Mouse (Mus musculus) A20 (cell line): ENCODE measurements around the gene Chd2.
"Not testable (repeated sequence)": the region's sequence is repeated elsewhere in the genome, so short reads cannot be mapped to it uniquely, and the experiment has no call there.

ENCODE experiments used
- DNase-seq: peaks from one replicate; pipeline ENCODE4 v3.0.0-alpha.2; 2011; ENCODE audit warnings: low read depth, low spot score

The Chd2 gene

GRCm38 (mm10) chr7:73521277-73522193, 20.1 kb downstream of the Chd2 start:
- DNase-seq = no peak

- DNase-seq = no peak
Observed at GRCm38 (mm10) chr7:73520231-73520630, 21.4 kb downstream of the Chd2 start.

DNA sequence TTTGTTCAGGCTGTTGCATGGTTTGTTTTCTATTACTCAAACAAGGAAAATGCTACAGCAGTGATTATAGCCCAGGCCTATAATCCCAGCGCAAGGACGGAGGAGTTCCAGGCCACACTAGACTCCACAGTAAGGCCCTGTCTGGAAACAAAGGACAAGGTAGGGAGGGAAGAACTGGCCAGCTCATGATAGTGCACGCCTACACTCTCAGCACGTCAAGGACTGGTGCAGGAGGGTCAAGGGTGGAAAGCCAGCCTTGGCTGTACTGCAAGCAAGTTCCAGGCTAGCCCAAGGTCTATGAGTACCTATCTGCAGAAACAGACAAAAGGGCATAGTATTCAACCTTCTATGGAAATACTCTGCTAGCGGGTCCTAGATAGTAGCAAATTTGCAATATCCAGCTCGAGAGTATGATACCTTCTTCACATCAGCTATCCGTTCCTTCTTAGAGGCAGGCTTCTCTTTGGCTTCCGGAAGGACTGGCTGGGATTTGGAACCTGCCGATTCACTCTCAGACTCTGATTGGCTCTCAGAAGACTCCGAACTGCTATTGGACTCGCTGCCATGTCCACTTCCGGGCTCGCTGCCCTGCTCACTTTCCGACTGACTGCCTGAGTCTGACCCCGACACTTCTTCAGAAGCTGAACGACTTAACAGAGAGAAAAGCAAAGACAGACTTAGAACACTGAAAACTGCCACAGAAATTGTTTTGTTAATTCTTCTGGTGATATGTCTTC, 22.4 kb downstream of the Chd2 start:
- DNase-seq = no peak

GRCm38 (mm10) chr7:73518373-73518980, 23.2 kb downstream of the Chd2 start:
- not testable (repeated sequence) for DNase-seq

DNA sequence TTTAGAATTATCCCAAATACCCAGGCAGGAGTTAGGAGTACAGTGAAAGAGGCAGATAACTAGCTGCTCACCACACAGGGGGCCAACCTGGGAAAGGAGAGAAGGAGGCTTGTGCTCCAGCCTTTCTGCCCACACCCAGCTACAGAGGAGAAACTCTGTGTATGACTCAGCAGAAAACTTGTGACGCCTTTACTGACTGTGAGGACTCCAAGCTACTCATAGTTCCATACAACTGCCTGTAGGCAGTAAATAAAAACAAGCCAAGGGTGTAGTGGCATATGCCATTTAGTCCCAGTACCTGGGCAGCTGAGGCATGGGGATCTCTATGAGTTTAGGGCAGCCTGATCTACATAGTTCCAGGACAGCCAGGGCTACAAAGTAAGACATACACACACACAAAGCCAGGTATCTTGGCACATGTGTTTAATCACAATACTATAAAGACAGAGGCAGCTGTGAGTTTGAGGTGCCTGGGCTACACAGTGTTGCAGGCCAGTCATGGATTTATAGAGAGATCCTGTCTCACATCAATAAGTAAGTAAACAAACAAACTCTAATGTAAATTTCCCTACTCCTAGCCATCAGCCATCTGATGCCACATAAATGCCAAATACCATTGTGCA, 24.1 kb downstream of the Chd2 start:
- peak; percentile 51 for DNase-seq

- DNase-seq = no peak
Observed at GRCm38 (mm10) chr7:73516820-73517219, 24.8 kb downstream of the Chd2 start.

GRCm38 (mm10) chr7:73514560-73514959, 27.1 kb downstream of the Chd2 start:
- no peak for DNase-seq

DNA sequence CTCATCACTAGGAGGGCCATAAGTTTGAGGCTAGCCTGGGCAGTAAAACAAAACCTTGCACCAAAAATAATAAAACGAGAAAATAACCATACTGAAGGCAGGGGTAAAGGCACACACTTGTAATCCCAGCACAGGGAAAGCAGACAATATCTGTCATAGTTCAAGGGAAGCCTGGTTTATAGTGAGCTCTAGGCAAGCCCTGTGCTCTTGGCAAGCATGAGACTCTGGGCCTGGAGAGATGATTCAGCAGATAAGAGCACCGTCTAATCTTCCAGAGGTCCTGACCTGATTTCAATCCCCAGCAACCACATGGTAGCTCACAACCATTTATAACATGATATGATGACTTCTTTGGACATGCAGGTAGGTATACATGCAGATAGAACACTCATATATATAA, 29.2 kb downstream of the Chd2 start:
- DNase-seq = no peak

GRCm38 (mm10) chr7:73508688-73509087, 32.9 kb downstream of the Chd2 start:
- DNase-seq = no peak

DNA sequence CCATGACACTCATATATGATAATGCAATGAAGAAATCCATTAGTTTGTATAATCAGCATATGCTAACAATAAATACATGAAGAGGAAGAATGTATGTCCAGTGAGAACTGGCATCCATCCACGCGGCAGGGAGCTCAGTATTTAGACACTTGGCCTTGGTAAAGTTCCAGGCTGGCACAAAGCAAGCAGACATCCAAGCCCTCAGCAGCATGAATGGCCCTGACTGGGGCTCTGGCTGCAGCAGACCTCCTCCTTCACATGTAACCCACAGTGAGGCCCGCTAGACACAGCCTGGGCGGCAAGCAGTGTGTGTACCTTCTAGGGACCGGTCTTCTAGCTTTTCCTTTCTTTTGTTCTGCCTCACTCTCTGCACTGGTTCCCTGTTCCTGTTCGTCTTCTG, 34.1 kb downstream of the Chd2 start:
- no peak for DNase-seq

GRCm38 (mm10) chr7:73506852-73507251, 34.8 kb downstream of the Chd2 start:
- no peak for DNase-seq

- DNase-seq = no peak
Observed at GRCm38 (mm10) chr7:73505266-73505665, 36.4 kb downstream of the Chd2 start.

DNA sequence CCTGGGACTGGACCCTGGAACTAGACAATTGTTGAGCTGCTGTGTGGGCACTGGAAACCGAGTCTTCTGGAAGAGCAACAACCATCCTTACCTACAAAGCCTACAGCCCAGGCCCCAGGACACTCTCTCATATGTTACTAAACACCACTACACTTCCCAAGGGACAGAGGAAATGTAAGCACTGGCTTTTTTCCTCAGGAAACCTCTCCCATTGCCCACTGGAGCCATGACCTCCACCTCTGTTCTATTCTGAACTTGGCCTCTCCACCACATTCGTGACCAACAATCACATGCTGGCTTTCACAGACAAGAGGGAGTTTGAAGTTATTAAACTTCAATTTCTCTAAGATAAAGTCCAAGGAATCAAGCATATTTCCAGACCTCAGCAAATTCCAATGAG, 43.4 kb downstream of the Chd2 start:
- DNase-seq = no peak

DNA sequence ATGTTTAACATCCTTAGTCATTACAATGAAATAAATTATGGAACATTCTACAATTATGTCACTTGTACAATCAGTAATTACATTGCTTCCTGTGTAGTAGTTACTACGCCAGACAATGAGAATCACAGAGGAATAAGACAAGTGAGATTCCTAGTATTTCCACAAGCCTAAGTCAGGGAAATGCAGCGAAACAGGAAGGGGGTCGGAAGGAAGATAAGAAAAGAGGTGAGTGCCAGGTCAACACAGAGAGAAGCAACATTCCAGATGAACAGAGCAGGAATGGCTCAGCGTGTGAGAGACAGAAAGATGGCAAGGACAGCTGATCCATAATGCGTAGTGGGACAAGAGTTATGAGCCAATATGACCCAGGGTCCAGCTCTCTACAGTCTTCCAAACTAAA, 52.4 kb downstream of the Chd2 start:
- no peak for DNase-seq

DNA sequence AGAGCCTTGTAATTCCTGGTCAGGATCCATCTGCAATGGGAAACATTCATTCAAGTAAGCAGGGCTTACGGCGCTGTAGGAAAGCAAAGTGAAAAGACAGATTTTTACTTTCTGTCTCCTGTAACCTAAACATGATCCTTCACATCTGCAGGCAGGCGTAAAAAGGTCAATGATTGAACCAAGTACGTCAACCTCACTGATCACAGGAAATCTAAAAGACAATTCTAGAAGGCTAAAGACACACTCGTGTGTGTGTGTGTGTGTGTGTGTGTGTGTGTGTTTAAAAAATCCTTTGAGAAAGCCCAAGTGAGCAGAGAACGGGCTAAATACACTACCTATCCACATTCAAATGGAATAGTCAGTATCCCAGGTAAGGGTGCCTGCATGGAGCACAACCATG, 60.5 kb downstream of the Chd2 start:
- no peak for DNase-seq

GRCm38 (mm10) chr7:73479506-73479905, 62.1 kb downstream of the Chd2 start:
- no peak for DNase-seq

DNA sequence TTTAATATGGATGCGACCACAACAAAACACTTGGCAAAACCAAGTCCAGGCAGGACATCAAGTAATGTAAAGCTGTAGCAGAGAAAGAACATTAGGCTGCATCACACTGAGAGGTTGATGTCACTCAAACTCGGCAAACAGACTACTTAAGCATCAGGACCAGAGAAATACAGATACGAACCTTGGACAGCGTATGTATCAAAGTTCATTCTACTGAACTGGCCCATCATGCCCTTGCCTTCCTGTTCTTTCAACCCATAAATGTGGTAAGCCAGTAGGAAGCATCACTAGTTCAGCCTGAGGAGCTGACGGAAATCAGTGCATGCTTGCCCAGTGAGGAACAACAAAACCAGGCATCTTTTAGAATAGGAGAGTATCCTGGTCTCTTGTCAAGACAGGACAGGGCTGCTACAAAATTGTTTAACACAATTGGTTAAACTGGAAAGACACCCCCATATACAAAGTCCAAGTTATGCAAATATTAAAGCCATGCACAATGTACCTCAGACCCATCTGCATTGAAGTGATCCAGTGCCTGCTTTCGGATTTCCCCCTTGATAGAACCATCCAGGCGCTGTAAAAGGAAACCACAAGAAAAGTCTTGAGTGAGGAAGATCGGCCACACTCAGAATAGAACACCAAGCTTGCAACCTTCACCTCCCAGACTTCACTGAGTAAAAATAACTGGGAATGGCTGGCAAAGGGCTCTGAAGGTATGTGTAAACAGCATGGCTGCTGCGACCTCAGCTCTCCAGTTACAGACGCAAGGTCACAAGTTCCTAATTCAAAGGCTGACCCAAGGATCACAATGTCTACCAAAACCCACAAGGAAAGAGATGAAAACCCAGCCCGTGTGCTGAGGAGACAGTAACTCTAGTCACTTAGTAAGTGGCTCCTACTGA, 63.2 kb downstream of the Chd2 start:
- no peak for DNase-seq

DNA sequence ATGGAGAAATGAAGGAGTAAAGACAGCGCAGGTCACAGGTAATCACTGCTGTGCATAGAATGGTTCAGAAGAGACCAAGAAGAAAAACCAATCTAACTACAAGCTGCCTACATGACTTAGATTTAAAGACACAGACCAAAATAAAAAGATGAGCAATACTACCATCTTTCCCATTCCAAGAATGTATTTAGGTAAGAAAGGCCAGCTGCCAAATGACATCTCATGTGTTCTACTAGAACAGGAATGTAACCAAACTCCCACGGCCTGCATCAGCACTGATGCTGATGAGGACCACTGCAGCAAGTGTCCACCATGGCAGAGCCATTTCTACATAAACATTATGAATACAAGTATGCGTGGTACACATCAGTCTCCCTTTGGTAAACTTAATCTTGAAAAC, 73.9 kb downstream of the Chd2 start:
- no peak for DNase-seq

- DNase-seq = no peak
Observed at GRCm38 (mm10) chr7:73463546-73463945, 78.1 kb downstream of the Chd2 start.

GRCm38 (mm10) chr7:73454113-73454512, 87.5 kb downstream of the Chd2 start:
- DNase-seq = no peak
